Mouse (Mus musculus) megakaryocyte, embryonic 14.5 days (primary cell): ENCODE measurements at regions not wholly inside any gene's neighbourhood (a gene's known extent, or its start where the extent isn't known, plus 50 kb on each side); places are given as distances from the start of the nearest gene placed in this dataset.

Experiments used
- H3K27me3 ChIP-seq: replicated peaks from 2 replicates; pipeline ENCODE3; 2012; ENCODE audit warnings: inconsistent platforms
- H3K36me3 ChIP-seq: replicated peaks from 2 replicates; pipeline ENCODE3; 2012; ENCODE audit warnings: low read length, inconsistent platforms, mixed read lengths
- H3K4me1 ChIP-seq: 2 replicates; pipeline ENCODE4 v1.6.1; 2012; ENCODE audit warnings: inconsistent platforms
- H3K4me3 ChIP-seq: replicated peaks from 2 replicates; pipeline ENCODE3; 2012; ENCODE audit warnings: moderate library complexity, mild to moderate bottlenecking, inconsistent platforms
- H3K9me3 ChIP-seq: 2 replicates; pipeline ENCODE4 v1.6.1; 2012; ENCODE audit warnings: inconsistent platforms
- FLI1 ChIP-seq: IDR thresholded peaks from 2 replicates; pipeline ENCODE4 v1.6.1; 2012; ENCODE audit warnings: low read length, inconsistent platforms, mixed read lengths
- GATA1 ChIP-seq: IDR thresholded peaks from 3 replicates; pipeline ENCODE4 v1.6.1; 2012; ENCODE audit warnings: mixed read lengths, low read length, inconsistent platforms, borderline replicate concordance

- H3K9me3 ChIP-seq, result peaks cover 6% of the 10 kb centered on the region; the same call in 1 of the 2 replicates
- H3K4me3 ChIP-seq, result no peak overlapping the region
- no peaks in the 10 kb centered on the region for H3K36me3 ChIP-seq
- H3K4me1 ChIP-seq, result no peaks in the 10 kb centered on the region
- no peaks in the 10 kb centered on the region for H3K27me3 ChIP-seq
- no peak for TF ChIP-seq FLI1
- TF ChIP-seq GATA1, result no peak
Measured at GRCm38 (mm10) chr16:5444785-5445184, 189.0 kb upstream of the Eef2kmt start.

DNA sequence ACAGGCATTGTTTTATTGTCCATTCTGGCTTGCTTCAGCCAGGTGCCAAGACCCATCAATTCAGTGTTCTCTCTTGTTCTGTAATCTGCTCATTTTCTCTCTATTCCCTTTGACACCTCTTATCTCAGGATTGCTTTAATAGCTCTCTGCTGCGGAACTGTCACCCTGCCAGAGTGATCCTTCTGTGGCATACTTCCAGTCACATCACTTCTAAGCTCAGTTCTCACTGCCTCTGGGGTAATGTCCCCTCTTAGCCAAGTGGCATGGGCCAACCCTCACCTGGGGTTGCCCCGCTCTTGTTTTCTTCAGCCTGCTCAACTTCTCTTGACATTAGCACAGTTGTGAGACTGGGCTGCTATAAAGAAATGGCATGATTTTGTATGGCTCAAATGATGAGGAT, 183.9 kb upstream of the Eef2kmt start:
- H3K27me3 ChIP-seq, result no peaks in the 10 kb centered on the region
- peaks cover 26% of the 10 kb centered on the region for H3K9me3 ChIP-seq
- TF ChIP-seq GATA1 (no peak), FLI1 (no peak)
- no peaks in the 10 kb centered on the region for H3K4me1 ChIP-seq
- H3K36me3 ChIP-seq, result no peaks in the 10 kb centered on the region
- H3K4me3 ChIP-seq, result no peak overlapping the region

GRCm38 (mm10) chr16:5438405-5438804, 182.6 kb upstream of the Eef2kmt start:
- Histone ChIP-seq H3K4me1 (peaks cover 3% of the 10 kb centered on the region; the same call in 1 of the 2 replicates), H3K9me3 (peaks cover 26% of the 10 kb centered on the region), H3K27me3 (peaks cover 4% of the 10 kb centered on the region), H3K4me3 (no peak overlapping the region), H3K36me3 (no peaks in the 10 kb centered on the region)
- no peak for TF ChIP-seq FLI1
- TF ChIP-seq GATA1, result no peak

- Histone ChIP-seq H3K9me3 (peaks cover 4% of the 10 kb centered on the region; the same call in 1 of the 2 replicates), H3K36me3 (no peaks in the 10 kb centered on the region), H3K4me3 (peak overlapping the region; percentile 75), H3K4me1 (peaks cover 37% of the 10 kb centered on the region), H3K27me3 (peaks cover 13% of the 10 kb centered on the region)
- TF ChIP-seq GATA1 (no peak), FLI1 (no peak)
Measured at GRCm38 (mm10) chr16:5431689-5432088, 175.9 kb upstream of the Eef2kmt start.

DNA sequence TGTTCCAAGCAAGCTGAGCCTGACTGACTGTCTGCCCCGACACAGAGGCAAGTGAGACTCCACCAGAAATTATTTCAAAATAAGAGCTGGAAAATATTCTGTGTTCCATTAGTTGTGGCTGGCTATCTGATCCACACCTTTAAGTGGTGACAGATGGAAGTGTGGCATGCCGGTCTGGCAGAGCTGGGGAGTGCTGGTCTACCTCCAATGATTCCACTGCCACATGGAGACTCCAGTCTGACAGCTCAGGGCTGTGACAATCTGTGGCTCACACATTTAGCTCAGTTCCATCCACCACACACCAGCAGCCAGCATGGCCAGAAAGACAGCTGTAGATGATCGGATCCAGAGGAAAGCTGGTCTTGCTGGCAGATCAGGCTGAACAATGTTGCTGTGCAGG, 175.3 kb upstream of the Eef2kmt start:
- H3K4me3 ChIP-seq, result peak overlapping the region; percentile 4

GRCm38 (mm10) chr16:5429466-5429865, 173.7 kb upstream of the Eef2kmt start:
- H3K36me3 ChIP-seq, result no peaks in the 10 kb centered on the region
- peaks cover 41% of the 10 kb centered on the region for H3K4me1 ChIP-seq
- no peak overlapping the region for H3K4me3 ChIP-seq
- TF ChIP-seq FLI1, result no peak
- no peak for TF ChIP-seq GATA1
- no peaks in the 10 kb centered on the region for H3K9me3 ChIP-seq
- H3K27me3 ChIP-seq, result peaks cover 13% of the 10 kb centered on the region

More for the DNA sequence above, 175.3 kb upstream of the Eef2kmt start:
- peaks cover 37% of the 10 kb centered on the region for H3K4me1 ChIP-seq
- no peaks in the 10 kb centered on the region for H3K9me3 ChIP-seq
- TF ChIP-seq FLI1, result no peak
- no peak for TF ChIP-seq GATA1
- peaks cover 13% of the 10 kb centered on the region for H3K27me3 ChIP-seq
- H3K36me3 ChIP-seq, result no peaks in the 10 kb centered on the region

DNA sequence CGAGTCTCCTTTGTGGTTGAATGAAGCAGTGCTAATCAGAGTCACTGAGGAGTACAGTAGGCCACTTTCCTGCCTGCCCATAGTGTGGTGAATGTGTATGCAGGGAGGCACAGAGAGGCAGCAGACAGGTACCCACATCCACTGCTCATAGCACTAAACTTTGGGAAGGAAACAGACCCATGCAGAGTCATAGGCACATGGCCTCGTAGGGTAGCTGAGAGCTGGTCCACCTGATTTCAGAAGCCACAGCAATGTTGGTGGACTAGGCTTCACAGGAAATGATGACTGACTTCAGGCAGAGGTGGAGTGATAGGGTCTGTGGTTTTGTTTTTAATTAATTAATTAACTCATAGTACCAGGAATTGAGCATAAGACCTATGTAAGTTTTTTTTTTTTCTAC, 170.1 kb upstream of the Eef2kmt start:
- no peaks in the 10 kb centered on the region for H3K9me3 ChIP-seq
- no peak overlapping the region for H3K4me3 ChIP-seq
- H3K36me3 ChIP-seq, result no peaks in the 10 kb centered on the region
- peaks cover 20% of the 10 kb centered on the region for H3K4me1 ChIP-seq
- no peak for TF ChIP-seq FLI1
- no peak for TF ChIP-seq GATA1
- peaks cover 6% of the 10 kb centered on the region for H3K27me3 ChIP-seq

DNA sequence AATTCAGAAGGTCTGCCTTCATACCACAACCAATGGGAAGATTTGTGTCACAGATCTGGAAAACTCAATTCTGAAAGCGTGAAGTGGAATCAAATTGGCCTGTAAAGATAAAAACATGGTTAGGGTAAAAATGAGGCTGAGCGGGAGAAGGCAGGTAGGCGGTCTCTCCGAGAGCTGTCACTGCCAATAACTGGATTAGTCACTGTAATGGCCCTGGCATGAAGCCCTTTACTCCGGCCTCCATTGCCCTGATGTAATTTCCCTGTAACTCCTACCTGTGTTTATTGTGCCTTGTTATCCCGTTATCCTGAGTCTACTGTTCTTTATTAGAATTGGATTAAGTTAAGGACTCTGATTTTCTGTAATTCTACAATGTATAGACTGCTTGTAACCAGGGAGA, 166.3 kb upstream of the Eef2kmt start:
- Histone ChIP-seq H3K4me3 (no peak overlapping the region), H3K4me1 (peaks cover 4% of the 10 kb centered on the region; the same call in 1 of the 2 replicates), H3K36me3 (no peaks in the 10 kb centered on the region), H3K9me3 (no peaks in the 10 kb centered on the region), H3K27me3 (peaks cover 10% of the 10 kb centered on the region)
- no peak for TF ChIP-seq GATA1
- TF ChIP-seq FLI1, result no peak

- Histone ChIP-seq H3K27me3 (peaks cover 10% of the 10 kb centered on the region), H3K4me1 (peaks cover 4% of the 10 kb centered on the region; the same call in 1 of the 2 replicates)
Measured at GRCm38 (mm10) chr16:5421591-5421990, 165.8 kb upstream of the Eef2kmt start.

GRCm38 (mm10) chr16:5419467-5419866, 163.7 kb upstream of the Eef2kmt start:
- TF ChIP-seq GATA1 (no peak), FLI1 (no peak)
- Histone ChIP-seq H3K36me3 (no peaks in the 10 kb centered on the region), H3K4me3 (no peak overlapping the region), H3K9me3 (no peaks in the 10 kb centered on the region), H3K4me1 (no peaks in the 10 kb centered on the region; the same call in 1 of the 2 replicates), H3K27me3 (peaks cover 10% of the 10 kb centered on the region)

More at GRCm38 (mm10) chr16:5421591-5421990, 165.8 kb upstream of the Eef2kmt start:
- no peaks in the 10 kb centered on the region for H3K9me3 ChIP-seq
- TF ChIP-seq GATA1 (no peak), FLI1 (no peak)
- no peak overlapping the region for H3K4me3 ChIP-seq
- no peaks in the 10 kb centered on the region for H3K36me3 ChIP-seq
